25 mouse cellular contexts compared by ENCODE assay signal in the genomic region with DNA sequence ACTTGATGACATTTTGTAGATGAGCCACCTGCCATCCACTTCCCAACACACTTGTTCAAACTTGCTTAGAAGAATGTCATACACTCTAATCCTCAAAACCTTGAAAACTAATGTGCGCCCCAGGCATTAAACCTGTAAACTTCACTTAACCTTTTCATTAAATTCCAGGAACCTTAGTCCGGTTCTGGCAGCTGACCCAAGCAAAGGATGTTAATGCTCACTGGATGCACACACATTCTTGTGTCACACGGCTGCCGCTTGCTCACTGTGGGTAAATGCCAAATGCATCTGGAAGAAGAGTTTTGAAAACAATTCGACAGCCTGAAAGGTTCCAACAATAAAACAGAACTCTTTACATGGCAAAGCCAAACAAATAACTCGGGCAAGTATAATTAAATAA.
DNase-seq lines count a peak whose midpoint lies in the region; ATAC-seq lines count a peak whose summit lies in the region.
"Had no signal": no experiment of that assay in that cellular context is flagged by ENCODE, and none has a peak within 500 bp of the region (broad histone marks: within the 10 kb centered on the region; RNA-seq: fewer than 3 reads in every experiment).

No protein-coding gene starts in this region.

- no peaks in the 10 kb centered on the region for H3K9me3 ChIP-seq in forebrain, embryonic 12.5 days
- H3K9me3 ChIP-seq in forebrain, embryonic 13.5 days (replicated peaks), result no peaks in the 10 kb centered on the region
- no peaks in the 10 kb centered on the region for H3K9me3 ChIP-seq in kidney, embryonic 15.5 days (replicated peaks)
- no peaks in the 10 kb centered on the region for H3K9me3 ChIP-seq in embryonic facial prominence, embryonic 15.5 days (replicated peaks)
- H3K9me3 ChIP-seq in heart, embryonic 10.5 days, result no peaks in the 10 kb centered on the region
- H3K9me3 ChIP-seq: embryonic facial prominence, embryonic 13.5 days; forebrain, embryonic 10.5 days; heart, embryonic 12.5 days; limb, embryonic 12.5 days; liver, embryonic 12.5 days; midbrain, embryonic 12.5 days; neural tube, embryonic 15.5 days had no signal

- no peaks in the 10 kb centered on the region for H3K36me3 ChIP-seq in forebrain, embryonic 12.5 days (replicated peaks)
- H3K36me3 ChIP-seq in forebrain, embryonic 13.5 days (ENCODE audit: poor library complexity, severe bottlenecking), result no peaks in the 10 kb centered on the region
- H3K36me3 ChIP-seq in kidney, embryonic 15.5 days, result no peaks in the 10 kb centered on the region
- no peaks in the 10 kb centered on the region for H3K36me3 ChIP-seq in embryonic facial prominence, embryonic 15.5 days
- no peaks in the 10 kb centered on the region for H3K36me3 ChIP-seq in heart, embryonic 10.5 days
- H3K36me3 ChIP-seq: embryonic facial prominence, embryonic 13.5 days; forebrain, embryonic 10.5 days; heart, embryonic 12.5 days; limb, embryonic 12.5 days; liver, embryonic 12.5 days; midbrain, embryonic 12.5 days; neural tube, embryonic 15.5 days had no signal

- H3K4me2 ChIP-seq in forebrain, embryonic 12.5 days, result no peak overlapping the region
- H3K4me2 ChIP-seq in forebrain, embryonic 13.5 days, result no peak overlapping the region
- no peak overlapping the region for H3K4me2 ChIP-seq in kidney, embryonic 15.5 days
- no peak overlapping the region for H3K4me2 ChIP-seq in embryonic facial prominence, embryonic 15.5 days (replicated peaks)
- H3K4me2 ChIP-seq: embryonic facial prominence, embryonic 13.5 days; heart, embryonic 12.5 days; limb, embryonic 12.5 days; liver, embryonic 12.5 days; midbrain, embryonic 12.5 days; neural tube, embryonic 15.5 days had no signal

- peak; percentile 6 for DNase-seq in kidney, postnatal 14 days
- peak; percentile 67 for DNase-seq in NIH3T3 (ENCODE audit: low read depth)
- DNase-seq in embryo, embryonic 11 days, result no peak
- DNase-seq in heart, embryonic 10.5 days (ENCODE audit: low spot score), result no peak
- DNase-seq: adrenal gland, adult 8-10 months; cerebellum, adult 11-12 months; cerebellum, postnatal 10 days; heart, adult 11 months; heart, postnatal 10 days; lung, adult 18-20 months; lung, postnatal 14 days; thymus, postnatal 14 days had no signal

- no peak for ATAC-seq in forebrain, embryonic 12.5 days (ENCODE audit: low FRiP score)
- no peak for ATAC-seq in forebrain, embryonic 13.5 days
- ATAC-seq in kidney, embryonic 15.5 days (replicated peaks; ENCODE audit: low FRiP score), result no peak
- no peak for ATAC-seq in embryonic facial prominence, embryonic 15.5 days (ENCODE audit: insufficient number of reproducible peaks, low FRiP score, low TSS enrichment, low read depth)
- ATAC-seq: hindbrain, postnatal 0 days; intestine, embryonic 16.5 days; liver, embryonic 12.5 days had no signal

- H3K4me1 ChIP-seq in forebrain, embryonic 12.5 days, result no peaks in the 10 kb centered on the region
- H3K4me1 ChIP-seq in forebrain, embryonic 13.5 days, result peaks cover 11% of the 10 kb centered on the region; the same call in 1 of the 2 replicates
- H3K4me1 ChIP-seq in kidney, embryonic 15.5 days, result peaks cover 13% of the 10 kb centered on the region
- H3K4me1 ChIP-seq in embryonic facial prominence, embryonic 15.5 days, result peaks cover 10% of the 10 kb centered on the region
- peaks cover 5% of the 10 kb centered on the region; the same call in 1 of the 2 replicates for H3K4me1 ChIP-seq in heart, embryonic 10.5 days
- H3K4me1 ChIP-seq: liver, embryonic 12.5 days; neural tube, embryonic 15.5 days had no signal

- H3K27me3 ChIP-seq in forebrain, embryonic 12.5 days, result peaks cover 19% of the 10 kb centered on the region
- peaks cover 11% of the 10 kb centered on the region; the same call in 1 of the 2 replicates for H3K27me3 ChIP-seq in forebrain, embryonic 13.5 days
- no peaks in the 10 kb centered on the region for H3K27me3 ChIP-seq in kidney, embryonic 15.5 days
- no peaks in the 10 kb centered on the region for H3K27me3 ChIP-seq in embryonic facial prominence, embryonic 15.5 days
- H3K27me3 ChIP-seq in heart, embryonic 10.5 days (ENCODE audit: insufficient read depth, poor library complexity, severe bottlenecking), result no peaks in the 10 kb centered on the region
- H3K27me3 ChIP-seq: embryonic facial prominence, embryonic 13.5 days; heart, embryonic 12.5 days; liver, embryonic 12.5 days; neural tube, embryonic 15.5 days had no signal

- H3K9ac ChIP-seq in forebrain, embryonic 12.5 days, result no peak overlapping the region
- H3K9ac ChIP-seq in forebrain, embryonic 13.5 days, result no peak overlapping the region
- H3K9ac ChIP-seq in kidney, embryonic 15.5 days, result no peak overlapping the region
- H3K9ac ChIP-seq in embryonic facial prominence, embryonic 15.5 days, result no peak overlapping the region
- H3K9ac ChIP-seq: embryonic facial prominence, embryonic 13.5 days; heart, embryonic 12.5 days; limb, embryonic 12.5 days; liver, embryonic 12.5 days; midbrain, embryonic 12.5 days; neural tube, embryonic 15.5 days had no signal

- H3K4me3 ChIP-seq in forebrain, embryonic 12.5 days (replicated peaks), result no peak overlapping the region
- no peak overlapping the region for H3K4me3 ChIP-seq in forebrain, embryonic 13.5 days
- no peak overlapping the region for H3K4me3 ChIP-seq in kidney, embryonic 15.5 days (replicated peaks)
- no peak overlapping the region for H3K4me3 ChIP-seq in embryonic facial prominence, embryonic 15.5 days (replicated peaks)
- no peak overlapping the region for H3K4me3 ChIP-seq in heart, embryonic 10.5 days
- H3K4me3 ChIP-seq: embryonic facial prominence, embryonic 13.5 days; forebrain, embryonic 10.5 days; heart, embryonic 12.5 days; limb, embryonic 12.5 days; liver, embryonic 12.5 days; midbrain, embryonic 12.5 days; neural tube, embryonic 15.5 days had no signal

- WGBS in forebrain, embryonic 12.5 days, result 52% methylated on average over 6 of the region's 6 CpGs
- 46% methylated on average over 6 of the region's 6 CpGs for WGBS in forebrain, embryonic 13.5 days
- 42% methylated on average over 6 of the region's 6 CpGs for WGBS in kidney, embryonic 15.5 days
- 22% methylated on average over 6 of the region's 6 CpGs for WGBS in embryonic facial prominence, embryonic 15.5 days
- WGBS in heart, embryonic 10.5 days, result 73% methylated on average over 6 of the region's 6 CpGs

- 0 out of 2 replicates have a peak overlapping the region, but pooled peaks have one; percentile 8 for H3K27ac ChIP-seq in forebrain, embryonic 12.5 days
- no peak overlapping the region for H3K27ac ChIP-seq in forebrain, embryonic 13.5 days
- no peak overlapping the region for H3K27ac ChIP-seq in kidney, embryonic 15.5 days
- H3K27ac ChIP-seq in embryonic facial prominence, embryonic 15.5 days (replicated peaks), result 0 out of 2 replicates have a peak overlapping the region, but pooled peaks have one; percentile 3
- no peak overlapping the region for H3K27ac ChIP-seq in heart, embryonic 10.5 days
- H3K27ac ChIP-seq: embryonic facial prominence, embryonic 13.5 days; forebrain, embryonic 10.5 days; hindbrain, postnatal 0 days; liver, embryonic 12.5 days; midbrain, embryonic 12.5 days; neural tube, embryonic 15.5 days had no signal

Comparison
In these comparisons a context has a peak if more than half of its experiments do, and no peak if none do; other contexts are left out.
1. H3K27ac ChIP-seq: peak in forebrain, embryonic 12.5 days (single experiment) and embryonic facial prominence, embryonic 15.5 days (single experiment); none in forebrain, embryonic 13.5 days (single experiment), kidney, embryonic 15.5 days (single experiment) and heart, embryonic 10.5 days (single experiment).
2. DNase-seq: peak in kidney, postnatal 14 days (single experiment) and NIH3T3 (single experiment); none in embryo, embryonic 11 days (single experiment) and heart, embryonic 10.5 days (single experiment).